In genomic region chr7:28959505-28960045, GRCm38 (mm10) we compare ENCODE assay signal across 8 mouse cellular contexts. TPM values are rescaled to one million over a fixed set of nuclear protein-coding genes. Genes with fewer than 3 reads are reported as not detected.
DNase-seq lines count a peak whose midpoint lies in the region; ATAC-seq and TF ChIP-seq lines count a peak whose summit lies in the region.

No protein-coding gene starts in this region.

- no peaks in the 10 kb centered on the region for H3K27me3 ChIP-seq in kidney, embryonic 16.5 days (ENCODE audit: insufficient read depth, low read length)
- H3K27me3 ChIP-seq in forebrain, embryonic 13.5 days = no peaks in the 10 kb centered on the region
- no peaks in the 10 kb centered on the region for H3K27me3 ChIP-seq in liver, embryonic 14.5 days (ENCODE audit: control insufficient read depth, insufficient read depth, low read length)
- H3K27me3 ChIP-seq in neural tube, embryonic 15.5 days (replicated peaks) = no peaks in the 10 kb centered on the region

- H3K4me1 ChIP-seq in kidney, embryonic 16.5 days (ENCODE audit: insufficient read depth, low read length) = peaks cover 69% of the 10 kb centered on the region
- H3K4me1 ChIP-seq in forebrain, embryonic 13.5 days = peaks cover 64% of the 10 kb centered on the region
- peaks cover 42 to 66% of the 10 kb centered on the region in 2 experiments for H3K4me1 ChIP-seq in liver, embryonic 14.5 days (replicated peaks; ENCODE audit: control insufficient read depth in 2 of 2, insufficient read depth in 2 of 2, low read length in 1 of 2)
- peaks cover 64% of the 10 kb centered on the region for H3K4me1 ChIP-seq in neural tube, embryonic 15.5 days

- no peaks in the 10 kb centered on the region for H3K9me3 ChIP-seq in kidney, embryonic 16.5 days (ENCODE audit: low read length)
- no peaks in the 10 kb centered on the region for H3K9me3 ChIP-seq in forebrain, embryonic 13.5 days (replicated peaks)
- H3K9me3 ChIP-seq in liver, embryonic 14.5 days (ENCODE audit: control insufficient read depth, low read length) = no peaks in the 10 kb centered on the region
- no peaks in the 10 kb centered on the region for H3K9me3 ChIP-seq in neural tube, embryonic 15.5 days (replicated peaks)

- peak overlapping the region; percentile 64 for H3K4me2 ChIP-seq in kidney, embryonic 16.5 days (replicated peaks; ENCODE audit: low read depth, low read length)
- peak overlapping the region; percentile 90 for H3K4me2 ChIP-seq in forebrain, embryonic 13.5 days
- H3K4me2 ChIP-seq in liver, embryonic 14.5 days (ENCODE audit: low read depth) = peak overlapping the region; percentile 90
- peak overlapping the region; percentile 79 for H3K4me2 ChIP-seq in neural tube, embryonic 15.5 days

- no peak for TF ChIP-seq CTCF in liver, embryonic 14.5 days (IDR thresholded peaks at IDR 0.05; ENCODE audit: low read depth)

- H3K4me3 ChIP-seq in kidney, embryonic 16.5 days (ENCODE audit: low read length) = peak overlapping the region; percentile 98
- peak overlapping the region; percentile 94 for H3K4me3 ChIP-seq in forebrain, embryonic 13.5 days
- H3K4me3 ChIP-seq in liver, embryonic 14.5 days (ENCODE audit: insufficient read depth in 1 of 2, low read depth in 2 of 2, low read length in 2 of 2) = peak overlapping the region; percentile 21 to 86
- H3K4me3 ChIP-seq in neural tube, embryonic 15.5 days (replicated peaks) = peak overlapping the region; percentile 99

- no peak for TF ChIP-seq EP300 in liver, embryonic 14.5 days (IDR thresholded peaks at IDR 0.05; ENCODE audit: low read depth)

- no peak for DNase-seq in kidney, adult 8-10 months
- DNase-seq in liver, embryonic 14.5 days (ENCODE audit: low read depth in 3 of 3, low spot score in 3 of 3) = peak in 1 of 3 experiments; percentile 49
- no peak for DNase-seq in spleen, postnatal 36 days (ENCODE audit: low spot score in 2 of 2)
- DNase-seq in cerebellum, adult 11-12 months = no peak
- no peak for DNase-seq in left cerebral cortex, adult 8-10 months (ENCODE audit: low spot score in 2 of 2)

- peak overlapping the region; percentile 77 for H3K27ac ChIP-seq in kidney, embryonic 16.5 days (ENCODE audit: low read length)
- no peak overlapping the region for H3K27ac ChIP-seq in forebrain, embryonic 13.5 days
- H3K27ac ChIP-seq in liver, embryonic 14.5 days = peak overlapping the region; percentile 76
- 0 out of 2 replicates have a peak overlapping the region, but pooled peaks have one; percentile 28 for H3K27ac ChIP-seq in neural tube, embryonic 15.5 days (replicated peaks)

- WGBS in kidney, embryonic 16.5 days = 19% methylated on average over 6 of the region's 6 CpGs
- WGBS in forebrain, embryonic 13.5 days = 40% methylated on average over 6 of the region's 6 CpGs
- 6% methylated on average over 6 of the region's 6 CpGs for WGBS in liver, embryonic 14.5 days (ENCODE audit: insufficient replicate concordance)
- 38% methylated on average over 6 of the region's 6 CpGs for WGBS in neural tube, embryonic 15.5 days

- no peaks in the 10 kb centered on the region for H3K36me3 ChIP-seq in kidney, embryonic 16.5 days (ENCODE audit: insufficient read depth, low read length)
- H3K36me3 ChIP-seq in forebrain, embryonic 13.5 days (ENCODE audit: poor library complexity, severe bottlenecking) = no peaks in the 10 kb centered on the region
- peaks cover 4% of the 10 kb centered on the region; the same call in 1 of the 2 replicates for H3K36me3 ChIP-seq in liver, embryonic 14.5 days (replicated peaks; ENCODE audit: control insufficient read depth, insufficient read depth, low read depth)
- no peaks in the 10 kb centered on the region for H3K36me3 ChIP-seq in neural tube, embryonic 15.5 days

- peak overlapping the region; percentile 98 for H3K9ac ChIP-seq in kidney, embryonic 16.5 days (replicated peaks; ENCODE audit: low read length)
- peak overlapping the region; percentile 95 for H3K9ac ChIP-seq in forebrain, embryonic 13.5 days
- peak overlapping the region; percentile 98 for H3K9ac ChIP-seq in liver, embryonic 14.5 days (replicated peaks)
- peak overlapping the region; percentile 98 for H3K9ac ChIP-seq in neural tube, embryonic 15.5 days (replicated peaks)

- no peak for ATAC-seq in kidney, embryonic 16.5 days (ENCODE audit: low FRiP score, low TSS enrichment)
- ATAC-seq in forebrain, embryonic 13.5 days = no peak
- no peak for ATAC-seq in liver, embryonic 14.5 days (ENCODE audit: insufficient read depth)
- ATAC-seq in neural tube, embryonic 15.5 days (ENCODE audit: low FRiP score) = no peak

RNA-seq across cellular contexts. Expression of gene Actn4, which starts 2.6 kb away (rescaled TPM):
- polyA plus RNA-seq in kidney, embryonic 16.5 days (2015; fragmentation: Nextera tagmentation; extraction: Ambion mirVana) = 360 and 374 TPM in 2 replicates
- polyA plus RNA-seq in forebrain, embryonic 13.5 days (2015; fragmentation: Nextera tagmentation; extraction: Ambion mirVana) = 114 and 136 TPM in 2 replicates
- 80.4 and 86.2 TPM in 2 replicates for polyA plus RNA-seq in liver, embryonic 14.5 days (2012; rRNA removed)
- 94.5 and 105 TPM in 2 replicates for polyA plus RNA-seq in liver, embryonic 14.5 days (2014; fragmentation: Nextera tagmentation; extraction: Ambion mirVana)
- polyA plus RNA-seq in neural tube, embryonic 15.5 days (2015; fragmentation: Nextera tagmentation; extraction: Ambion mirVana) = 141 and 177 TPM in 2 replicates
- 100 to 1,000 TPM; 161 to 178 (median 177) TPM for total RNA-seq in left cerebral cortex, adult 8-10 months (2022)

RNA-seq across cellular contexts. Expression of gene Eif3k, which starts 22.1 kb away (rescaled TPM):
- 406 and 407 TPM in 2 replicates for polyA plus RNA-seq in kidney, embryonic 16.5 days (2015; fragmentation: Nextera tagmentation; extraction: Ambion mirVana)
- polyA plus RNA-seq in forebrain, embryonic 13.5 days (2015; fragmentation: Nextera tagmentation; extraction: Ambion mirVana) = 351 and 356 TPM in 2 replicates
- polyA plus RNA-seq in liver, embryonic 14.5 days (2012; rRNA removed) = 281 and 283 TPM in 2 replicates
- 283 and 288 TPM in 2 replicates for polyA plus RNA-seq in liver, embryonic 14.5 days (2014; fragmentation: Nextera tagmentation; extraction: Ambion mirVana)
- 306 and 324 TPM in 2 replicates for polyA plus RNA-seq in neural tube, embryonic 15.5 days (2015; fragmentation: Nextera tagmentation; extraction: Ambion mirVana)
- total RNA-seq in left cerebral cortex, adult 8-10 months (2022) = 100 to 1,000 TPM; 197 to 208 (median 204) TPM

RNA-seq across cellular contexts. Expression of gene Map4k1, which starts 22.3 kb away (rescaled TPM):
- 9.7 and 10.1 TPM in 2 replicates for polyA plus RNA-seq in kidney, embryonic 16.5 days (2015; fragmentation: Nextera tagmentation; extraction: Ambion mirVana)
- 4.3 and 4.4 TPM in 2 replicates for polyA plus RNA-seq in forebrain, embryonic 13.5 days (2015; fragmentation: Nextera tagmentation; extraction: Ambion mirVana)
- polyA plus RNA-seq in liver, embryonic 14.5 days (2012; rRNA removed) = 16.7 and 17.3 TPM in 2 replicates
- polyA plus RNA-seq in liver, embryonic 14.5 days (2014; fragmentation: Nextera tagmentation; extraction: Ambion mirVana) = 24.9 and 27.4 TPM in 2 replicates
- polyA plus RNA-seq in neural tube, embryonic 15.5 days (2015; fragmentation: Nextera tagmentation; extraction: Ambion mirVana) = 10.3 and 19.2 TPM in 2 replicates
- 1 to 10 TPM in 3 of 4 experiments, under 1 TPM in 1; 0.99 to 3.7 (median 2.1) TPM for total RNA-seq in left cerebral cortex, adult 8-10 months (2022)
